Mouse (Mus musculus) testis, adult 2 months (tissue): ENCODE data around the gene Flvcr2.

Experiments
- CTCF ChIP-seq: fragments of 200-500 bp; IDR thresholded peaks from 2 replicates; pipeline ENCODE4 v1.5.1; 2012; ENCODE audit warnings: low read depth, mild to moderate bottlenecking, inconsistent platforms, low read length, moderate library complexity; ENCODE audit not compliant: control insufficient read depth, insufficient read depth, insufficient replicate concordance
- POLR2A ChIP-seq: fragments of 200-500 bp; IDR thresholded peaks from 2 replicates; pipeline ENCODE4 v1.6.1; 2012; ENCODE audit warnings: low read depth, mild to moderate bottlenecking, inconsistent platforms, low read length, moderate library complexity; ENCODE audit not compliant: control insufficient read depth

GRCm38 (mm10) chr12:85746696-85747219, 419 bp downstream of the Flvcr2 start:
- TF ChIP-seq CTCF: no peak
- no peak for TF ChIP-seq POLR2A
